Mouse (Mus musculus) frontal cortex, adult 2 months (tissue): ENCODE measurements around the gene Tmem179. TPM values are rescaled to one million over a fixed set of nuclear protein-coding genes. Genes with fewer than 3 reads are reported as not detected.

Source experiments
- DNase-seq, 2 experiments: peaks; one replicate each; pipeline ENCODE4 v3.0.0; 2022; ENCODE audit warnings: low spot score in 1 of 2; ENCODE audit errors: extremely low spot score in 1 of 2
- polyA plus RNA-seq: library from polyadenylated mRNA; depleted of rRNA; stranded (reverse); fragments of >200 nt; gene quantifications from 2 replicates; pipeline ENCODE4 v1.2.3, GENCODE M21; 2012

Gene Tmem179
- polyA plus RNA-seq, 1 experiment = 116 TPM

- no peak for DNase-seq
Observed at GRCm38 (mm10) chr12:112539466-112539965, 23.0 kb upstream of the Tmem179 start.

- DNase-seq = no peak
Observed at GRCm38 (mm10) chr12:112538356-112538755, 21.8 kb upstream of the Tmem179 start.

GRCm38 (mm10) chr12:112537233-112537632 lies 20.7 kb upstream of the Tmem179 start:
- DNase-seq = no peak

- DNase-seq = no peak
Observed at GRCm38 (mm10) chr12:112533758-112534157, 17.2 kb upstream of the Tmem179 start.

GRCm38 (mm10) chr12:112518105-112518504 lies 1.6 kb upstream of the Tmem179 start:
- no peak for DNase-seq

GRCm38 (mm10) chr12:112514897-112515296 lies 1.6 kb downstream of the Tmem179 start:
- no peak for DNase-seq

- peak in 1 of 2 experiments; percentile 83 for DNase-seq
Observed at GRCm38 (mm10) chr12:112510733-112511372, 5.7 kb downstream of the Tmem179 start.

GRCm38 (mm10) chr12:112510365-112510732 lies 6.2 kb downstream of the Tmem179 start:
- DNase-seq = no peak

- DNase-seq = no peak
Observed at GRCm38 (mm10) chr12:112507984-112508383, 8.6 kb downstream of the Tmem179 start.

GRCm38 (mm10) chr12:112507264-112507663 lies 9.3 kb downstream of the Tmem179 start:
- DNase-seq = peak in 1 of 2 experiments; percentile 45

- no peak for DNase-seq
Observed at GRCm38 (mm10) chr12:112506267-112506666, 10.3 kb downstream of the Tmem179 start.

- DNase-seq = no peak
Observed at GRCm38 (mm10) chr12:112503003-112503771, 13.4 kb downstream of the Tmem179 start.

GRCm38 (mm10) chr12:112498683-112499082 lies 17.9 kb downstream of the Tmem179 start:
- DNase-seq = peak in 1 of 2 experiments; percentile 68

GRCm38 (mm10) chr12:112497731-112498130 lies 18.8 kb downstream of the Tmem179 start:
- DNase-seq = no peak

- DNase-seq = no peak
Observed at GRCm38 (mm10) chr12:112496136-112496535, 20.4 kb downstream of the Tmem179 start.

GRCm38 (mm10) chr12:112490444-112490939 lies 26.1 kb downstream of the Tmem179 start:
- no peak for DNase-seq

- DNase-seq = no peak
Observed at GRCm38 (mm10) chr12:112489535-112489934, 27.0 kb downstream of the Tmem179 start.

GRCm38 (mm10) chr12:112489134-112489533 lies 27.4 kb downstream of the Tmem179 start, which contains the start of gene A530016L24Rik:
Gene A530016L24Rik (plus strand): TSS chr12:112489448.
- no peak for DNase-seq

GRCm38 (mm10) chr12:112473777-112474176 lies 42.8 kb downstream of the Tmem179 start:
- peak; percentile 48 to 94 for DNase-seq

- DNase-seq = no peak
Observed at GRCm38 (mm10) chr12:112470216-112470615, 46.3 kb downstream of the Tmem179 start.

- no peak for DNase-seq
Observed at GRCm38 (mm10) chr12:112469393-112469792, 47.2 kb downstream of the Tmem179 start.
